Mouse (Mus musculus) effector memory CD4-positive, alpha-beta T cell, adult 7 months (primary cell): Measurements from ENCODE around the gene Adad2. TPM values are rescaled to one million over a fixed set of nuclear protein-coding genes. Genes with fewer than 3 reads are reported as not detected.

Experiments used
- polyA plus RNA-seq: library from polyadenylated mRNA; unstranded; fragments of 100-300 nt; shearing (Covaris generic); gene quantifications from one replicate; pipeline ENCODE4 v1.2.1, GENCODE M21; 2017

Adad2 gene
- polyA plus RNA-seq = 0.26 TPM

DNA sequence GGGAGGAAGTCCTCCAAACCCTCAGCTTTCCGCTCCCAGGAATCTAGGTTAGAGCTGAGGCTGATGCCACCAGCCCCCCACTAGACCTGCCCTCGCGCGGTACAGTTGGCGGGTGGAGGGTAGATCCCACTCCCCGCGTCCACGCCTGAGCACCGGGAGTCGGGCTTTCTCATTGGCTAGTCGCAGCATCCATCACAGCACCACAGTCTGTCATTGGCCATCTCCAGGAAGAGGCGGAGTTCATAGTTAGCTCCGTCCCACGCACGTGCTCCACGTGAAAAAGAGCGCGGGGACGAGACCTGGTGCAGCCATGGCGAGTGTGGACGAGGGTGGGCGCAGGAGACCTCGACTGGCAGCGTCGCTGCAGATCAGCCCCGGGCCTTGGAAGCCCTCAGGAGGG is at the start of gene Adad2:
TSS of gene Adad2 (plus strand) at position 277 of the 400 bp plus-strand sequence.

DNA sequence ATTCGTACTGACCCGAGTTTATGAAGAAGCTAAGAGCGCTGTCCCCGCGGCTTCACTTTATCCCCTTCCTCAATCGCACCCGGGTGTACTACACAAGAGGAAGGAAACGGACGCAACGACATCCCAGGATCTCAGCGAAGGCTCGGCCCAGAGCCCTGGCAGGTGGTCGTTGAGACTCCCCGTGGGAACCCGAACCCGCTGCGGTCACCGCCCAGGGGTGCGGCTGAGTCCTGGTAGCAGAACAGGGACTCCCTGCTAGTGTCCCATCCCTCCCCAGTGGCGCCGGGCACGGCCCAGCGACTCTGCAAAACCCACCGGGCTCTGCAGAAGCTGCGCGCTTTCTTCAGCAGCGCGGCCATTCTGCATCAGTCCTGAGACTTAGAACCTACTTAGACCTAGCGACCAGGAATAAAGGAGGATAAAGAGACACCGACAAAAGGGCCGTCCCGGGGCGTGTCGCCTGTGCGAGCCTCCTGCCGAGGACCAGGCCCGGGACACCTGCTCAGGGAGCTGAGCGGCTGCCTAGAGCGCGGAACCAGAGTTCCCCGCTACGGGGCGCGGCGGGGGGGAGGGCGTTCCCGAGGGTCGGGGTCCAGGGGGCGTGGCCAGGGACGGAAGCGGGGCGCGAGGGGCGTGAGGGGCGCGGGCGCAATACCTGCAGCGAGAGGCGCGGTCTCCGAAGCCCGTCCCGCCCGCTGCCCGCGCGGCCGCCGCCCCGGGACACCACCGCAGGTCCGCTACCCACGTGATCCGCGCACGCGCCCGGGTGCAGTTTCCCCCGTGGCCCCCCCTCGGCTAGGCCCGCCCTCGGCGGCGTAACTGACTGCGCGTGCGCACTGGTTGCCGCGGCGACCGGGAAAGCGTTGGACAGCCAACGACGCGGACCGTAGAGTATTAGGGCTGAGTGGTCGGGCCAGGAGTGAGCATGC is 37.8 kb upstream of the Adad2 start, which contains the start of the genes Hsdl1 and Dnaaf1:
TSS of gene Hsdl1 (minus strand) at position 747 of the 929 bp plus-strand sequence.
TSS of gene Dnaaf1 (plus strand) at position 799 of the 929 bp plus-strand sequence.

DNA sequence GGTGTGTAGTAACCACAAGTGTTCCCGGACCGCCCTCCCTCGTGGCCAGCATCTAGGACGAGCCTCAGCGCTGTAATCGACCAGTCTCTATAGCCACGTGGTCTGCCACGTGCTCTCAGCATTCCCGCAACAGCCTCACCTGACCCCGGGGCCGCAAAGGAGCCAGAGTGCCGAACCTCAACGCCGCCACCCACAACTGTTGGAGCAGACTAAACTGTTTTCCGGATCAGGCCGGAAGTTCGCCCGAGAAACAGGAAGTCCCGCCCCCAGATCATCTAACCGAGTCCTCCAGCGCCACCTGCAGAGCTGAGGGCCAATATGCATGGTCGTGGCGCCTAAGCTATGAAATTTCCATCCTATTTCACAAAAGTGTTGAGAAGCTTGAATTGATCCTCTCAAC is 7.6 kb upstream of the Adad2 start, which contains the start of gene Taf1c:
TSS of gene Taf1c (minus strand) at position 227 of the 400 bp plus-strand sequence.

DNA sequence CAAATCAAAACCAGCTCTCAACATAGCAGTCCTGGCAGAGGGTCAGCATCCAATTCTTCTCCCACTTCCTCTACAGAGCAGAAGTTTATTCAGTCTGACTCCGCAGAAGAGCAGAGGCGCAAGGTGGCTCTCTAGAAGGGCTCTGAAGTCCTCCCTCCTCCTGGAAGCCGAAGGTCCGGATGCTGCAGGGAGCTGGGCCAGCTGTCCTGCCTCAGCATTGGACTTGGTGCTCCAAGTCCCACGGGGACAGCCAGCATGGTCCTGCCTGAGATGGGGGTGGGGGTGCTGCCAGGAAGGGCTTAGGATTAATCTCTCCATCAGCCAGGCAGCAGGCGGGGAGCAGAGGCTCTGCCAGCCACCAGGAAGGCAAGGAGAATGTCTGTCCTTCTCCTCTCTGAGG is 22.8 kb downstream of the Adad2 start, which contains the start of gene Kcng4:
TSS of gene Kcng4 (minus strand) at position 303 of the 400 bp plus-strand sequence.

Other genes starting within 250 kb of the Adad2 start
- gene Mlycd, start 217.9 kb upstream of the Adad2 start, polyA plus RNA-seq = 16.8 TPM
- 7.0 TPM for gene Osgin1, start 178.6 kb upstream of the Adad2 start, polyA plus RNA-seq
- not detected for gene Necab2, start 166.0 kb upstream of the Adad2 start, polyA plus RNA-seq
- gene Slc38a8, start 111.0 kb upstream of the Adad2 start, polyA plus RNA-seq = not detected
- 65.0 TPM for gene Mbtps1, start 54.0 kb upstream of the Adad2 start, polyA plus RNA-seq
- gene Hsdl1, start 37.6 kb upstream of the Adad2 start, polyA plus RNA-seq = 60.7 TPM
- gene Dnaaf1, start 37.5 kb upstream of the Adad2 start, polyA plus RNA-seq = not detected
- gene Taf1c, start 7.5 kb upstream of the Adad2 start, polyA plus RNA-seq = 19.6 TPM
- not detected for gene Kcng4, start 22.9 kb downstream of the Adad2 start, polyA plus RNA-seq
- not detected for gene Wfdc1, start 53.6 kb downstream of the Adad2 start, polyA plus RNA-seq
- not detected for gene Atp2c2, start 87.3 kb downstream of the Adad2 start, polyA plus RNA-seq
- gene Tldc1, start 165.7 kb downstream of the Adad2 start, polyA plus RNA-seq = 1.7 TPM
- 231 TPM for gene Cotl1, start 227.8 kb downstream of the Adad2 start, polyA plus RNA-seq
- 8.6 TPM for gene Klhl36, start 249.5 kb downstream of the Adad2 start, polyA plus RNA-seq